Mouse (Mus musculus) hindbrain, embryonic 14.5 days (tissue): ENCODE data around the gene Brsk2. TPM values are rescaled to one million over a fixed set of nuclear protein-coding genes. Genes with fewer than 3 reads are reported as not detected.

Source experiments
- ATAC-seq: fragments of 200-750 bp; cut with Nextera tagmentation; 2 replicates; pipeline ENCODE4 v1.8.0; 2017; ENCODE audit warnings: moderate number of reproducible peaks, mild to moderate bottlenecking, moderate TSS enrichment, moderate library complexity; ENCODE audit not compliant: low FRiP score
- DNase-seq: peaks from one replicate; pipeline ENCODE4 v3.0.0-alpha.2; 2015; ENCODE audit warnings: low spot score
- H3K27ac ChIP-seq: fragments of 300-500 bp; sonication (generic); 2 replicates; pipeline ENCODE4 v1.5.1; 2014; ENCODE audit warnings: mild to moderate bottlenecking, moderate library complexity
- H3K27me3 ChIP-seq: fragments of 300-500 bp; sonication (generic); 2 replicates; pipeline ENCODE4 v1.6.1; 2014; ENCODE audit warnings: mild to moderate bottlenecking, low read length, mixed read lengths; ENCODE audit not compliant: control insufficient read depth, insufficient read depth
- H3K36me3 ChIP-seq: fragments of 300-500 bp; sonication (generic); replicated peaks from 2 replicates; pipeline ENCODE4 v1.6.1; 2014; ENCODE audit not compliant: control insufficient read depth, insufficient read depth
- H3K4me1 ChIP-seq: fragments of 300-500 bp; sonication (generic); replicated peaks from 2 replicates; pipeline ENCODE4 v1.6.1; 2014; ENCODE audit warnings: antibody characterized with exemption, low read length, mixed read lengths; ENCODE audit not compliant: control insufficient read depth, insufficient read depth
- H3K4me2 ChIP-seq: fragments of 300-500 bp; sonication (generic); replicated peaks from 2 replicates; pipeline ENCODE4 v1.6.1; 2014; ENCODE audit warnings: mild to moderate bottlenecking, moderate library complexity
- H3K4me3 ChIP-seq: fragments of 300-500 bp; sonication (generic); replicated peaks from 2 replicates; pipeline ENCODE4 v1.5.1; 2014; ENCODE audit warnings: mild to moderate bottlenecking, low read length
- H3K9ac ChIP-seq: fragments of 300-500 bp; sonication (generic); 2 replicates; pipeline ENCODE4 v1.6.1; 2014
- H3K9me3 ChIP-seq: fragments of 300-500 bp; sonication (generic); 2 replicates; pipeline ENCODE4 v1.6.1; 2016; ENCODE audit warnings: low read length; ENCODE audit not compliant: control insufficient read depth
- WGBS: fragments of 180-500 bp; shearing (Covaris S2); extraction: QIAGEN DNeasy Blood & Tissue Kit; methylation state at CpG from one replicate; pipeline ENCODE4 v1.1.7; 2014; 5-methylcytosine and 5-hydroxymethylcytosine counted together
- polyA plus RNA-seq: library from polyadenylated mRNA; unstranded; fragments of >200 nt; fragmentation: Nextera tagmentation; extraction: Ambion mirVana; gene quantifications from 2 replicates; pipeline ENCODE4 v1.2.1, GENCODE M21; 2014

Brsk2 gene
- polyA plus RNA-seq, 1 experiment from 2014 or later: 24.8 TPM

DNA sequence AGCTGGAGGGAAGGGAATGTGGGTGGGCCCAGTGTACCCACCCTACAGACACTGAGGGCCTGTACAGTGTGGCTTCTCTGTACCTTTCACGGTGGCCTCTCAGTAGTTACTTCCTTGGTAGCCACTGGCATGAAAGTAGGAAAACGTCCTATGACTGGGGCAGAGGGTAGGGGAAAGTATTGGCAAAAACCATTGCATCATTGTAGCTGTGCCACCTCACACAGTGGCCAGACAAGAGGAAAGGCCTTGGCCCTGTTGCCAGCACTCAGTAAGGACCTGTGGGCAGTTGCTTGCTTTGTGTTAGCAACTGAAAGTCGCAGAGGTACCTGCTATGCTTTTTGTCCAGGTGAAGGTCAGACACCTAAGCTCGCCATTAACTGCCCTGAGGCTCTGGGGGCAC, 44.6 kb downstream of the Brsk2 start:
- DNase-seq (no peak), ATAC-seq (no peak)
- Histone ChIP-seq H3K9ac (no peak overlapping the region), H3K4me3 (no peak overlapping the region), H3K27me3 (no peaks in the 10 kb centered on the region), H3K9me3 (no peaks in the 10 kb centered on the region), H3K4me1 (no peaks in the 10 kb centered on the region), H3K36me3 (peaks cover 99% of the 10 kb centered on the region), H3K27ac (no peak overlapping the region), H3K4me2 (no peak overlapping the region)
- 92% methylated on average over 4 of the region's 4 CpGs for WGBS

GRCm38 (mm10) chr7:142000661-142001060, 51.1 kb downstream of the Brsk2 start:
- whole genome bisulfite sequencing: 97% methylated on average over 3 of the region's 3 CpGs

GRCm38 (mm10) chr7:142001597-142002340, 52.2 kb downstream of the Brsk2 start:
- no peaks in the 10 kb centered on the region for H3K4me1 ChIP-seq
- H3K27ac ChIP-seq: no peak overlapping the region
- H3K9me3 ChIP-seq: no peaks in the 10 kb centered on the region
- peaks cover 82% of the 10 kb centered on the region for H3K36me3 ChIP-seq
- no peak for DNase-seq
- no peak overlapping the region for H3K9ac ChIP-seq
- H3K27me3 ChIP-seq: no peaks in the 10 kb centered on the region
- ATAC-seq: 0 out of 2 replicates have a peak, but pooled peaks have one; percentile 25
- no peak overlapping the region for H3K4me3 ChIP-seq
- H3K4me2 ChIP-seq: no peak overlapping the region
- WGBS: 72% methylated on average over 22 of the region's 22 CpGs

More at GRCm38 (mm10) chr7:142000661-142001060, 51.1 kb downstream of the Brsk2 start:
- no peaks in the 10 kb centered on the region for H3K9me3 ChIP-seq
- no peaks in the 10 kb centered on the region for H3K4me1 ChIP-seq
- no peak overlapping the region for H3K9ac ChIP-seq
- H3K4me3 ChIP-seq: no peak overlapping the region
- ATAC-seq (no peak), DNase-seq (no peak)
- no peak overlapping the region for H3K4me2 ChIP-seq
- H3K27me3 ChIP-seq: no peaks in the 10 kb centered on the region
- peaks cover 93% of the 10 kb centered on the region for H3K36me3 ChIP-seq
- H3K27ac ChIP-seq: no peak overlapping the region

DNA sequence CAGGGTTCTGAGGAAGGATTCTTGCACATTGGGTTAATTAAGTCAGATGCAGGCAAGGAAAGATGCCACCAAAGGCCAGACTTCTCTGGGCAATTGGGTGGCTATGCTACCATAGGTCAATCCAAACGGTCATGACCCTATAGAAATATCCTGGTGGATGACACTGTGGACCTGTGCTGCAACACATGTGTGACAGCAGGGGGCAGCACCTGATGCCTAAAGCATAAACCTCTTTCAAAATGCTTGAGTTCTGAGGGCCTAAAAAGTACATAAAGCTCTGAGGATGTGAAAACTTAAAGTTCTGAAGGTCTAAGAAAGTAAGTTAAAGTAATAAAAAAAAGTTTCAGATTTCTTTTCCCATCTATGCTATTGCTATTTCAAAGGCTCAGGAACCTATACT, 67.0 kb downstream of the Brsk2 start:
- Histone ChIP-seq H3K4me2 (no peak overlapping the region), H3K4me1 (no peaks in the 10 kb centered on the region; the same call in 1 of the 2 replicates), H3K27ac (no peak overlapping the region), H3K27me3 (no peaks in the 10 kb centered on the region), H3K36me3 (peaks cover 35% of the 10 kb centered on the region; the same call in 1 of the 2 replicates), H3K4me3 (no peak overlapping the region), H3K9me3 (no peaks in the 10 kb centered on the region), H3K9ac (no peak overlapping the region)
- ATAC-seq (no peak), DNase-seq (peak; percentile 65)
- 83% methylated on average over 1 of the region's 1 CpGs for WGBS

GRCm38 (mm10) chr7:142019699-142020098, 70.1 kb downstream of the Brsk2 start:
- Histone ChIP-seq H3K4me1 (no peaks in the 10 kb centered on the region; the same call in 1 of the 2 replicates), H3K4me3 (no peak overlapping the region), H3K9me3 (no peaks in the 10 kb centered on the region), H3K27ac (no peak overlapping the region), H3K27me3 (no peaks in the 10 kb centered on the region), H3K36me3 (peaks cover 15% of the 10 kb centered on the region; the same call in 1 of the 2 replicates), H3K9ac (no peak overlapping the region), H3K4me2 (no peak overlapping the region)
- DNase-seq: no peak
- 61% methylated on average over 2 of the region's 2 CpGs for WGBS
- ATAC-seq: no peak

DNA sequence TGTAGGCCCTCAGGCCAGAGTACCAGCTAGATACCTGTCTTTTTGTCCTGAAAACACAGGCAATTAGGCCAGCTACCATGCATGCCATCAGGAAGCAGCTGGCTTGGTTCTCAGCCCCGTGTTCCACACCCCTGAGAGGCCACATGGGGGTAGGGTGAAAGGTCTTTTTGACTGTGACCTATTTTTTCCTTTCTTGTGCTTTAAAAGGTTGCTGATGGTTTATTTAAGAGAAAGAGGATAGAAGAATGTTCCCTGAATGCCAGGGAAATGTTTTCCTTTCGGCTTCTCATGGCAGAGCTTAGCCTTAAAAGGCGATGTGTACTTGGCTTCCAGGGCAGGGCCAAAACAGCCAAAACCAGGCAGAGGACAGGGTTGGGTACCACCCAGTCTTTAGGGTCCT, 71.3 kb downstream of the Brsk2 start:
- Histone ChIP-seq H3K4me1 (no peaks in the 10 kb centered on the region; the same call in 1 of the 2 replicates), H3K36me3 (0 out of 2 replicates have a peak, but pooled peaks cover 4% of the 10 kb centered on the region), H3K27ac (no peak overlapping the region), H3K4me2 (no peak overlapping the region), H3K27me3 (no peaks in the 10 kb centered on the region), H3K9me3 (no peaks in the 10 kb centered on the region), H3K4me3 (no peak overlapping the region), H3K9ac (no peak overlapping the region)
- 72% methylated on average over 3 of the region's 3 CpGs for WGBS
- ATAC-seq (no peak), DNase-seq (no peak)

DNA sequence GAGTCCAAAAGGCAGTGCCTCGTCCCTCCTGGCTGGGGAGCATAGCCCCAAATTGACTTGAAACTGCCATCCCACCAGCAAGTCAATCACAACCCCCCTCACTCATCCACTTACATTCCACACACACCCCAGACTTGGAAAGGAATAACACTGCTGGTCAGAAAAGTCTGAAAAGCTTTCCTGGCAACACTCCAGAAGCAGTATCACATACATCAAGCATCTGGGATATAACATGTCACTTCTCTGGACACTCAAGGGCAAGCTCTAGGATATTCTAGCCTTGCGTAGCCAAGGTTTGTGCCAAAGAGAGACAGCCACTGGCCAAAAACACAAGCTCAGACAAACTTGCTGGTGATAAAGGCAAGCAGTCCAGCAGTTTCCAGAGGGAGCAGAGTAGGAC, 75.6 kb downstream of the Brsk2 start:
- H3K27ac ChIP-seq: no peak overlapping the region
- H3K36me3 ChIP-seq: no peaks in the 10 kb centered on the region
- H3K9me3 ChIP-seq: no peaks in the 10 kb centered on the region
- no peaks in the 10 kb centered on the region for H3K4me1 ChIP-seq
- no peak overlapping the region for H3K9ac ChIP-seq
- H3K4me2 ChIP-seq: no peak overlapping the region
- H3K27me3 ChIP-seq: no peaks in the 10 kb centered on the region
- DNase-seq (no peak), ATAC-seq (no peak)
- 51% methylated on average over 2 of the region's 2 CpGs for WGBS
- H3K4me3 ChIP-seq: no peak overlapping the region

DNA sequence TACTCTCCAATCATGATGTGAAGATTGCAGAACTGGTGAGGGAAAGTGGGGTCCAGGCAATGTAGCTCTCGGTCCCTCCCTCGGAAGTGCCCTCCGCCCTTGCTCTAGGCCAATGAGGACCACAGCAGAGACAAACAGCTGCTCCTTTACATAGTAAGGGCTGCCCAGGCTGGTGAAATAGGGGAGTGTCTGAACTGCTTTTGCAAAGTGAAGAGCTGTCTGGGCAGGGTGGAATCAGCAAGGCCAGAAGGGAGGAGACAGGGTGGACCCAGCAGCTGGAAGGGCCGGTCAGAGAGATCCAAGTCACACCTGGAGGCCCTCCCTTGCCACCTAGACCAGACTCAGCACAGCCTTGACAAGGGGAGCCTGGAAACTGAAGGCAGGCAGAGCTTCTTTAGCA, 76.4 kb downstream of the Brsk2 start:
- H3K4me3 ChIP-seq: no peak overlapping the region
- WGBS: 83% methylated on average over 4 of the region's 4 CpGs
- H3K36me3 ChIP-seq: no peaks in the 10 kb centered on the region
- no peaks in the 10 kb centered on the region for H3K9me3 ChIP-seq
- no peaks in the 10 kb centered on the region for H3K4me1 ChIP-seq
- DNase-seq (no peak), ATAC-seq (no peak)
- no peak overlapping the region for H3K9ac ChIP-seq
- no peak overlapping the region for H3K4me2 ChIP-seq
- H3K27ac ChIP-seq: no peak overlapping the region
- no peaks in the 10 kb centered on the region for H3K27me3 ChIP-seq

DNA sequence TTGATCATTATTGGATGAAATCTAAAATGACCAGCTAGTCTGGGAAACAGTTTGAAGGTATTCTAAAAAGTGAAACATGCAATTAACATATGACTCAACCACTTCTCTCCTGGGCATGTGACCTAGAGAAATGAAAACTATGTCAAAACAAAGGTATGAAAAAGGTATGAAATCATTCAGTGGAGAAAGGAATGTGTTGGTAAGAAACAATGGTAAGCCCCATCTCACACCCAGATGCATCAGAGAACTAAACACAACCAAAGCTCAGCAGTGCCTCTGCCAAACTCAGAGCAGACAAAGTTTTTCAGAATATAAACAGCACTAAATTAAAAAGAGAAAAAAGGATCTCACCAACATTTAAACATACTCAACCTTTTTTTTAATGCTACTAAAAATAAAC, 80.5 kb downstream of the Brsk2 start:
- H3K36me3 ChIP-seq: no peaks in the 10 kb centered on the region
- DNase-seq (no peak), ATAC-seq (no peak)
- H3K4me1 ChIP-seq: no peaks in the 10 kb centered on the region
- no peak overlapping the region for H3K9ac ChIP-seq
- H3K27me3 ChIP-seq: no peaks in the 10 kb centered on the region
- no peak overlapping the region for H3K4me2 ChIP-seq
- no peak overlapping the region for H3K4me3 ChIP-seq
- H3K27ac ChIP-seq: no peak overlapping the region
- no peaks in the 10 kb centered on the region for H3K9me3 ChIP-seq
